Mouse (Mus musculus) heart, postnatal 0 days (tissue): Measurements from ENCODE around the gene Gpr180.

Experiments
- CTCF ChIP-seq: IDR thresholded peaks from 2 replicates; pipeline ENCODE4 v1.5.1; 2016; ENCODE audit warnings: antibody characterized with exemption, control low read depth, low read depth
- EP300 ChIP-seq: IDR thresholded peaks from 2 replicates; pipeline ENCODE4 v1.6.1; 2016; ENCODE audit warnings: antibody characterized with exemption, low read depth

- no peak for TF ChIP-seq CTCF
- no peak for TF ChIP-seq EP300
Measured at GRCm38 (mm10) chr14:118148554-118148953, 11.6 kb downstream of the Gpr180 start.
